Mouse (Mus musculus) heart, postnatal 36 days (tissue): ENCODE measurements around the gene Cand1. TPM values are rescaled to one million over a fixed set of nuclear protein-coding genes. Genes with fewer than 3 reads are reported as not detected.
A peak's percentile ranks its signal among the peaks of the same experiment; 100 is the strongest.

Experiments
- DNase-seq, 2 experiments: peaks; one replicate each; pipeline ENCODE4 v3.0.0; 2021 to 2022
- intact Hi-C: fragments of 180-260 bp; cut with DNase I; formaldehyde crosslinking; loops from one replicate; pipeline ENCODE4 v1.15.1; 2025
- total RNA-seq, 2 experiments: library from RNA; stranded (reverse); gene quantifications; 2 replicates each; pipeline ENCODE4 v1.2.3; 2021

Cand1 gene
- total RNA-seq, 2 experiments from 2014 or later, result 39.1 to 49.1 TPM

- intact Hi-C loops, result no loop called here
- DNase-seq, result no peak
Measured at GRCm38 (mm10) chr10:119218274-119219080, 21.4 kb downstream of the Cand1 start.

- intact Hi-C loops, result no loop called here
- DNase-seq, result no peak
Measured at GRCm38 (mm10) chr10:119212443-119212842, 27.4 kb downstream of the Cand1 start.

GRCm38 (mm10) chr10:119211251-119211650, 28.6 kb downstream of the Cand1 start:
- intact Hi-C loops, result no loop called here
- DNase-seq, result no peak

GRCm38 (mm10) chr10:119206309-119206932, 33.4 kb downstream of the Cand1 start:
- no peak for DNase-seq
- intact Hi-C loops, result no loop called here

- intact Hi-C loops, result no loop called here
Measured at GRCm38 (mm10) chr10:119205229-119205628, 34.6 kb downstream of the Cand1 start.

GRCm38 (mm10) chr10:119204334-119204946, 35.4 kb downstream of the Cand1 start:
- intact Hi-C loops, result no loop called here

More at GRCm38 (mm10) chr10:119205229-119205628, 34.6 kb downstream of the Cand1 start:
- no peak for DNase-seq

GRCm38 (mm10) chr10:119199864-119200263, 40.0 kb downstream of the Cand1 start:
- DNase-seq, result no peak
- intact Hi-C loops, result no loop called here

More at GRCm38 (mm10) chr10:119204334-119204946, 35.4 kb downstream of the Cand1 start:
- no peak for DNase-seq

- intact Hi-C loops, result no loop called here
- DNase-seq, result no peak
Measured at GRCm38 (mm10) chr10:119198186-119198880, 41.5 kb downstream of the Cand1 start.

- no peak for DNase-seq
- intact Hi-C loops, result no loop called here
Measured at GRCm38 (mm10) chr10:119197621-119198150, 42.2 kb downstream of the Cand1 start.

- peak; percentile 23 to 37 for DNase-seq
- intact Hi-C loops, result no loop called here
Measured at GRCm38 (mm10) chr10:119192598-119193372, 47.1 kb downstream of the Cand1 start.

GRCm38 (mm10) chr10:119187720-119188119, 52.1 kb downstream of the Cand1 start:
- intact Hi-C loops, result no loop called here
- no peak for DNase-seq

GRCm38 (mm10) chr10:119169656-119170055, 70.2 kb downstream of the Cand1 start:
- DNase-seq, result no peak
- intact Hi-C loops, result no loop called here

- intact Hi-C loops, result no loop called here
- DNase-seq, result no peak
Measured at GRCm38 (mm10) chr10:119169237-119169636, 70.6 kb downstream of the Cand1 start.

GRCm38 (mm10) chr10:119168791-119169190, 71.1 kb downstream of the Cand1 start:
- intact Hi-C loops, result no loop called here
- DNase-seq, result no peak

- intact Hi-C loops, result no loop called here
- DNase-seq, result no peak
Measured at GRCm38 (mm10) chr10:119167858-119168257, 72.0 kb downstream of the Cand1 start.

- intact Hi-C loops, result no loop called here
Measured at GRCm38 (mm10) chr10:119165051-119165450, 74.8 kb downstream of the Cand1 start.

GRCm38 (mm10) chr10:119161820-119162382, 78.0 kb downstream of the Cand1 start:
- intact Hi-C loops, result no loop called here
- no peak for DNase-seq

More at GRCm38 (mm10) chr10:119165051-119165450, 74.8 kb downstream of the Cand1 start:
- DNase-seq, result no peak

- peak in 1 of 2 experiments; percentile 12 for DNase-seq
- intact Hi-C loops, result no loop called here
Measured at GRCm38 (mm10) chr10:119160161-119160560, 79.7 kb downstream of the Cand1 start.

- no peak for DNase-seq
Measured at GRCm38 (mm10) chr10:119149261-119149660, 90.6 kb downstream of the Cand1 start.

More at GRCm38 (mm10) chr10:119149261-119149660, 90.6 kb downstream of the Cand1 start:
- intact Hi-C loops, result no loop called here
